Mouse (Mus musculus) midbrain, postnatal 0 days (tissue): ENCODE measurements around the gene Fsd2. TPM values are rescaled to one million over a fixed set of nuclear protein-coding genes. Genes with fewer than 3 reads are reported as not detected.

Source experiments
- ATAC-seq: fragments of 200-750 bp; cut with Nextera tagmentation; 2 replicates; pipeline ENCODE4 v1.8.0; 2017; ENCODE audit warnings: moderate number of reproducible peaks, mild to moderate bottlenecking, moderate TSS enrichment, moderate library complexity; ENCODE audit not compliant: low FRiP score
- DNase-seq: peaks from one replicate; pipeline ENCODE4 v3.0.0-alpha.2; 2015; ENCODE audit warnings: low spot score
- H3K27ac ChIP-seq: fragments of 300-500 bp; sonication (generic); 2 replicates; pipeline ENCODE4 v1.5.1; 2014; ENCODE audit warnings: low read depth, mild to moderate bottlenecking, low read length, mixed read lengths
- H3K27me3 ChIP-seq: fragments of 300-500 bp; sonication (generic); 2 replicates; pipeline ENCODE4 v1.6.1; 2014; ENCODE audit warnings: low read length, control low read depth, mixed read lengths; ENCODE audit not compliant: insufficient read depth
- H3K36me3 ChIP-seq: fragments of 300-500 bp; sonication (generic); 2 replicates; pipeline ENCODE4 v1.6.1; 2014; ENCODE audit warnings: low read length, control low read depth, mixed read lengths; ENCODE audit not compliant: insufficient read depth
- H3K4me1 ChIP-seq: fragments of 300-500 bp; sonication (generic); 2 replicates; pipeline ENCODE4 v1.6.1; 2014; ENCODE audit warnings: mild to moderate bottlenecking, control low read depth, antibody characterized with exemption, low read length, mixed read lengths; ENCODE audit not compliant: insufficient read depth
- H3K4me2 ChIP-seq: fragments of 300-500 bp; sonication (generic); 2 replicates; pipeline ENCODE4 v1.6.1; 2014; ENCODE audit warnings: low read depth, mild to moderate bottlenecking, low read length, mixed read lengths; ENCODE audit not compliant: poor library complexity, severe bottlenecking
- H3K4me3 ChIP-seq: fragments of 300-500 bp; sonication (generic); 2 replicates; pipeline ENCODE4 v1.5.1; 2014; ENCODE audit warnings: low read depth, mild to moderate bottlenecking, low read length, moderate library complexity
- H3K9ac ChIP-seq: fragments of 300-500 bp; sonication (generic); replicated peaks from 2 replicates; pipeline ENCODE4 v1.6.1; 2014; ENCODE audit warnings: mild to moderate bottlenecking, low read length, moderate library complexity, mixed read lengths; ENCODE audit not compliant: poor library complexity, severe bottlenecking
- H3K9me3 ChIP-seq: fragments of 300-500 bp; sonication (generic); 2 replicates; pipeline ENCODE4 v1.6.1; 2016; ENCODE audit warnings: low read length, control low read depth
- CTCF ChIP-seq: IDR thresholded peaks from 2 replicates; pipeline ENCODE4 v1.5.1; 2016; ENCODE audit warnings: antibody characterized with exemption, mild to moderate bottlenecking
- WGBS: fragments of 180-500 bp; shearing (Covaris S2); extraction: QIAGEN DNeasy Blood & Tissue Kit; methylation state at CpG from one replicate; pipeline ENCODE4 v1.1.7; 2014; 5-methylcytosine and 5-hydroxymethylcytosine counted together
- polyA plus RNA-seq: library from polyadenylated mRNA; unstranded; fragments of >200 nt; fragmentation: Nextera tagmentation; extraction: Ambion mirVana; gene quantifications from 2 replicates; pipeline ENCODE4 v1.2.1, GENCODE M21; 2015
- total RNA-seq: library from RNA; depleted of rRNA; stranded (reverse); fragments of >200 nt; gene quantifications from 2 replicates; pipeline ENCODE4 v1.2.3, GENCODE M21; 2014

The Fsd2 gene
- total and polyA plus RNA-seq, 2 experiments from 2014 or later: 0.22 to 0.36 TPM

GRCm38 (mm10) chr7:81577872-81578271 lies 11.1 kb upstream of the Fsd2 start:
- ATAC-seq (no peak), DNase-seq (no peak)
- 87% methylated on average over 3 of the region's 3 CpGs for WGBS

DNA sequence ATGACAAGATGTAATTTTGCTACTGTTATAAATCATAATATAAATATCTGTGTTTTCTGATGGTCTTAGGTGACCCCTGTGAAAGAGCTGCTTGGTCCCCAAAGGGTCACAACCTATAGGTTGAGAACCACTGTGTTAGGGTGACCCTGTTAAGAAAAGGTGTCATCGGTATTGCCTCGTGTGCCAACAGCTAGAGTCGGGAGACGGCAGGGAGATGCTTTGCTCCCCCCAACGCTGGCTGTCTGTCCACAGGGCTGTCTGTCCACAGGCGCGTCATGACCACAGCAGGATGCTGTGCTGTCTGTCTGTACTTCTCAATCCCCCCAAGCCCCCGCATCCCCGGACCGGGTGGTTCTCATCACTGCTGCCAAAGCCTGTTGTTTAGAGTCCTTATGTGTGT lies 8.9 kb upstream of the Fsd2 start:
- DNase-seq (no peak), ATAC-seq (no peak)
- WGBS: 94% methylated on average over 10 of the region's 10 CpGs
- peaks cover 5% of the 10 kb centered on the region; the same call in 1 of the 2 replicates for H3K4me1 ChIP-seq
- no peaks in the 10 kb centered on the region for H3K27me3 ChIP-seq
- H3K4me3 ChIP-seq: no peak overlapping the region
- TF ChIP-seq CTCF: no peak
- no peaks in the 10 kb centered on the region for H3K9me3 ChIP-seq
- no peak overlapping the region for H3K9ac ChIP-seq
- H3K4me2 ChIP-seq: no peak overlapping the region
- no peak overlapping the region for H3K27ac ChIP-seq
- peaks cover 16% of the 10 kb centered on the region for H3K36me3 ChIP-seq

More at GRCm38 (mm10) chr7:81577872-81578271, 11.1 kb upstream of the Fsd2 start:
- TF ChIP-seq CTCF: no peak
- Histone ChIP-seq H3K9me3 (no peaks in the 10 kb centered on the region), H3K4me3 (no peak overlapping the region), H3K9ac (no peak overlapping the region), H3K27me3 (no peaks in the 10 kb centered on the region), H3K4me1 (peaks cover 5% of the 10 kb centered on the region; the same call in 1 of the 2 replicates), H3K36me3 (peaks cover 16% of the 10 kb centered on the region), H3K4me2 (no peak overlapping the region), H3K27ac (no peak overlapping the region)

- Histone ChIP-seq H3K27me3 (no peaks in the 10 kb centered on the region), H3K4me1 (peaks cover 5% of the 10 kb centered on the region; the same call in 1 of the 2 replicates), H3K9ac (no peak overlapping the region), H3K4me3 (no peak overlapping the region), H3K36me3 (peaks cover 16% of the 10 kb centered on the region), H3K27ac (no peak overlapping the region), H3K4me2 (no peak overlapping the region), H3K9me3 (no peaks in the 10 kb centered on the region)
- TF ChIP-seq CTCF: no peak
- WGBS: 93% methylated on average over 9 of the region's 9 CpGs
- no peak for DNase-seq
- ATAC-seq: no peak
Observed at GRCm38 (mm10) chr7:81573821-81574220, 7.1 kb upstream of the Fsd2 start.

DNA sequence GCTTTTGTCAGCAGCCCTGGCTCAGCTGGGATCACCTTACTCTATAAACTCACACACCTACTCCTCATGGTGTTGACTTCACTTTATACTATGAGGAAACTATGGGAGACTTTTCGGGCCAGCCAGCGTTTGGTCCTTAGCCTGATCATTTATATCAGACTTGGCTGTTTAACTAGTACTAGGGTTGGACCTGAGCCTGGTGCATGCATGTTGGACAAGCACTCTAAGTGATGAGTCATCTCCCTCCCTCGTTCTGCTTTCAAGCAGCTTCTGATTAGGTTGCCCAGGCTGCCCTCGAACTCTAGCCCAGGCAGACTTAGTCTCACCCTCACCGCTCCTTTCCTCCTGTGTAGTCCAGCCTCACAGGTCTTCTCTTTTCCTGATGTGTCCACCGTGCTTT lies 6.7 kb upstream of the Fsd2 start:
- H3K4me1 ChIP-seq: peaks cover 5% of the 10 kb centered on the region; the same call in 1 of the 2 replicates
- DNase-seq (no peak), ATAC-seq (no peak)
- H3K36me3 ChIP-seq: peaks cover 13% of the 10 kb centered on the region
- no peak overlapping the region for H3K9ac ChIP-seq
- no peak for TF ChIP-seq CTCF
- no peak overlapping the region for H3K4me2 ChIP-seq
- H3K27ac ChIP-seq: no peak overlapping the region
- WGBS: 95% methylated on average over 6 of the region's 6 CpGs
- H3K27me3 ChIP-seq: no peaks in the 10 kb centered on the region
- H3K9me3 ChIP-seq: no peaks in the 10 kb centered on the region
- H3K4me3 ChIP-seq: no peak overlapping the region

DNA sequence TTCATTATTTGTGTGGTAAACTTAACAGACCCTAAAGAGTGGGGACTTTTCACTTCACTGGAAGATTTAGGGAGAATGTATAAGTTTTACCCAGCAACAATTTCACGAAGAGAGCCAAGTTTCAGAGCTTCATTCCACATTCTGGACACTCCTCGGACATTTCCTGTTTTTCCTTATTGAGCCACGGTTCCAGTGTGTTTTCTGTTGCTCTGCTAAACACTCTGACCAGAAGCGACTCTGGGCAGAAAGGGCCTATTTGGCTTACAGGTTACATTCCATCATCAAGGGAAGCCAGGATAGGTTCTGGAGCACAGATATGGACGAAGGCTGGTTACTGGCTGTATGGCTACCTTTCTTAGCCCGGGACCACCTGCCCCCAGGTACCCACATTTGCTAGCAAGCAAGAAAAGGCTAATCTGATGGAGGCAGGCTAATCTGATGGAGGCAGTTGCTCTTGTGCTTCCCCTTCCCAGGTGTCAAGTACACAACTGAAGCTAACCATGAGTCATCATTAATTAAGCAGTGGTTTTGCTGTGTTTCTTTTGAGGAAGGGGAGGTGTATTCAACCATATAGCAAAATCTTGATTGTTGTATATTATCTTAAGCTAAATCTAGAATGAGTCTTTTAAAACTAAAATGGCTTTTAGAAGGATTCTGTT lies 6.0 kb upstream of the Fsd2 start:
- Histone ChIP-seq H3K9me3 (no peaks in the 10 kb centered on the region), H3K4me3 (peak overlapping the region; percentile 95), H3K4me1 (peaks cover 5% of the 10 kb centered on the region; the same call in 1 of the 2 replicates), H3K27ac (no peak overlapping the region), H3K9ac (no peak overlapping the region), H3K27me3 (no peaks in the 10 kb centered on the region), H3K36me3 (peaks cover 8% of the 10 kb centered on the region), H3K4me2 (peak overlapping the region; percentile 75)
- TF ChIP-seq CTCF: no peak
- ATAC-seq: no peak
- 72% methylated on average over 6 of the region's 6 CpGs for WGBS
- no peak for DNase-seq

GRCm38 (mm10) chr7:81571941-81572441 lies 5.2 kb upstream of the Fsd2 start:
- Histone ChIP-seq H3K27ac (peak overlapping the region; percentile 91), H3K9me3 (no peaks in the 10 kb centered on the region), H3K4me2 (peak overlapping the region; percentile 75), H3K9ac (peak overlapping the region; percentile 87), H3K4me3 (peak overlapping the region; percentile 95), H3K36me3 (peaks cover 8% of the 10 kb centered on the region), H3K27me3 (no peaks in the 10 kb centered on the region), H3K4me1 (peaks cover 5% of the 10 kb centered on the region; the same call in 1 of the 2 replicates)
- DNase-seq (no peak), ATAC-seq (no peak)
- 16% methylated on average over 15 of the region's 15 CpGs for WGBS
- no peak for TF ChIP-seq CTCF
